Comparison of ENCODE assay signal across 9 mouse cellular contexts in genomic region chr19:37529975-37530515, GRCm38 (mm10). TPM values are rescaled to one million over a fixed set of nuclear protein-coding genes. Genes with fewer than 3 reads are reported as not detected.
DNase-seq lines count a peak whose midpoint lies in the region; ATAC-seq and TF ChIP-seq lines count a peak whose summit lies in the region.
"Had no signal": no experiment of that assay in that cellular context is flagged by ENCODE, and none has a peak within 500 bp of the region (broad histone marks: within the 10 kb centered on the region; RNA-seq: fewer than 3 reads in every experiment).

No protein-coding gene starts in this region.

- no peaks in the 10 kb centered on the region; the same call in 1 of the 2 replicates for H3K4me1 ChIP-seq in cortical plate, adult 2 months (ENCODE audit: control insufficient read depth, insufficient read depth, low read length)
- H3K4me1 ChIP-seq: embryonic facial prominence, embryonic 15.5 days had no signal

- peak; percentile 78 for DNase-seq in heart, adult 11 months
- DNase-seq in heart, postnatal 25 days (ENCODE audit: low spot score), result no peak
- DNase-seq in urinary bladder, postnatal 14 days (ENCODE audit: low spot score), result peak; percentile 39
- no peak for DNase-seq in urinary bladder, postnatal 4 days (ENCODE audit: low spot score in 2 of 2)
- peak; percentile 37 for DNase-seq in large intestine, adult 2 months (ENCODE audit: low read depth, low spot score)
- DNase-seq in natural killer cell, adult 2 months (ENCODE audit: low spot score in 2 of 2), result peak; percentile 52 to 58

- intact Hi-C loops in heart, postnatal 25 days (cut with DNase I), result loop anchor here (1.0 kb wide), 1 partner anchor 33 kb away; no protein-coding TSS in a partner anchor

- TF ChIP-seq POLR2A in cortical plate, adult 2 months (IDR thresholded peaks at IDR 0.05; ENCODE audit: extremely low read depth, insufficient read depth, low read length), result no peak

- H3K4me3 ChIP-seq in cortical plate, adult 2 months (ENCODE audit: insufficient read depth, low read length), result no peak overlapping the region
- H3K4me3 ChIP-seq: embryonic facial prominence, embryonic 15.5 days had no signal

- WGBS in large intestine, adult 2 months, result 19% methylated on average over 7 of the region's 7 CpGs

- H3K27ac ChIP-seq in cortical plate, adult 2 months (ENCODE audit: insufficient read depth, low read length), result no peak overlapping the region
- H3K27ac ChIP-seq: embryonic facial prominence, embryonic 15.5 days had no signal

- no peak for ATAC-seq in activated CD4-positive, CD25-positive, alpha-beta regulatory T cell, adult 4 months

- TF ChIP-seq CTCF in cortical plate, adult 2 months (IDR thresholded peaks at IDR 0.05; ENCODE audit: extremely low read depth, insufficient read depth, low read length), result peak; percentile 61

RNA-seq across cellular contexts. Expression of gene Exoc6, which starts 20.2 kb away (rescaled TPM):
- total RNA-seq in heart, postnatal 25 days (2021), result 10 to 100 TPM; 29.2 TPM
- polyA plus RNA-seq in cortical plate, adult 2 months (2012; rRNA removed), result 20.3 and 20.6 TPM in 2 replicates
- 7.7 and 8.7 TPM in 2 replicates for polyA plus RNA-seq in large intestine, adult 2 months (2012; rRNA removed)
- 10 to 100 TPM; 34.9 to 37.6 TPM for polyA plus RNA-seq in activated CD4-positive, CD25-positive, alpha-beta regulatory T cell, adult 4 months (2017; shearing (Covaris generic))

Comparison
In these comparisons a context has a peak if more than half of its experiments do, and no peak if none do; other contexts are left out.
1. DNase-seq: peak in heart, adult 11 months (single experiment), urinary bladder, postnatal 14 days (single experiment), large intestine, adult 2 months (single experiment) and natural killer cell, adult 2 months (2 of 2); none in heart, postnatal 25 days (single experiment) and urinary bladder, postnatal 4 days (0 of 2).